Mouse (Mus musculus): Measurements from ENCODE around the gene Map2k2.

DNA sequence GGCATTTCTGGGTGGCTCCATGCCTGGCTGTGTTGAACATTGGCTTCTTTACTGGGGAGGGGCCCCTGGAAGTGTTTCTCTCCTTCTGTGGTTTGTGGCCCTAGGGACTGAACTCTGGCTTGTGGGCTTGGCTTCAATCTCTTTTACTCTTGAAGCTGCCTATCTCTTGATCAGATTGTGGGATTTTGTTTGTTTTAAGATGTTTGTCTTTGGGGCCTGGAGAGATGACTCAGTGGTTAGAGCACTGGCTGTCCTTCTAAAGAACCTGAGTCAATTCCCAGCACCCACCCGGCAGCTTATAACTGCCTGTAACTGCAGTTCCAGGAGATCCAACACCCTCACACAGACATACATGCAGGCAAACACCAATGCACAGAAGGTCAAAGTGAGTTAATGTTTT lies 29.4 kb upstream of the Map2k2 start:
- no peak for TF ChIP-seq CTCF (IDR thresholded peaks at IDR 0.05)
- TF ChIP-seq EP300 (IDR thresholded peaks at IDR 0.05), result no peak
